Mouse (Mus musculus): ENCODE data around the gene Sfrp4. TPM values are rescaled to one million over a fixed set of nuclear protein-coding genes. Genes with fewer than 3 reads are reported as not detected.
A peak's percentile ranks its signal among the peaks of the same experiment; 100 is the strongest.
"Not testable (repeated sequence)": the region's sequence is repeated elsewhere in the genome, so short reads cannot be mapped to it uniquely, and the experiment has no call there.

Sfrp4 gene
- polyA plus RNA-seq (2015; fragmentation: Nextera tagmentation; extraction: Ambion mirVana) = 5.1 and 5.8 TPM in 2 replicates

GRCm38 (mm10) chr13:19622573-19623227 is at the start of gene Sfrp4:
TSS of gene Sfrp4 (plus strand) at chr13:19623104.
- ATAC-seq (ENCODE audit: low read depth) = peak; percentile 58
- H3K27ac ChIP-seq (replicated peaks) = peak within 1 kb of the TSS; percentile 14; the same call in 1 of the 2 replicates
- 3% methylated on average over 25 of the region's 25 CpGs for WGBS

GRCm38 (mm10) chr13:19574723-19575122 is 48.2 kb upstream of the Sfrp4 start:
- WGBS = 95% methylated on average over 2 of the region's 2 CpGs
- not testable (repeated sequence) for H3K9ac ChIP-seq; H3K9me3 ChIP-seq; ATAC-seq (ENCODE audit: low read depth); H3K4me2 ChIP-seq; H3K27ac ChIP-seq (replicated peaks); H3K4me1 ChIP-seq (replicated peaks); H3K27me3 ChIP-seq; H3K36me3 ChIP-seq; H3K4me3 ChIP-seq

More at GRCm38 (mm10) chr13:19622573-19623227, at the start of gene Sfrp4:
- peaks cover 28% of the 10 kb centered on the region for H3K4me1 ChIP-seq (replicated peaks)
- no peaks in the 10 kb centered on the region for H3K9me3 ChIP-seq
- H3K27me3 ChIP-seq = peaks cover 29% of the 10 kb centered on the region
- H3K36me3 ChIP-seq = no peaks in the 10 kb centered on the region
- H3K4me2 ChIP-seq = peak within 1 kb of the TSS; percentile 87
- peak within 1 kb of the TSS; percentile 52 for H3K4me3 ChIP-seq
- H3K9ac ChIP-seq = peak within 1 kb of the TSS; percentile 74

GRCm38 (mm10) chr13:19575947-19576346 is 47.0 kb upstream of the Sfrp4 start:
- H3K27ac ChIP-seq (replicated peaks) = no peak overlapping the region
- ATAC-seq (ENCODE audit: low read depth) = no peak
- no peak overlapping the region for H3K9ac ChIP-seq
- H3K9me3 ChIP-seq = no peaks in the 10 kb centered on the region
- WGBS = 89% methylated on average over 3 of the region's 3 CpGs
- H3K27me3 ChIP-seq = no peaks in the 10 kb centered on the region
- H3K4me3 ChIP-seq = no peak overlapping the region
- no peaks in the 10 kb centered on the region for H3K4me1 ChIP-seq (replicated peaks)
- no peaks in the 10 kb centered on the region for H3K36me3 ChIP-seq
- H3K4me2 ChIP-seq = no peak overlapping the region

- H3K9ac ChIP-seq = no peak overlapping the region
- no peak overlapping the region for H3K4me3 ChIP-seq
- no peak for ATAC-seq (ENCODE audit: low read depth)
- no peaks in the 10 kb centered on the region for H3K27me3 ChIP-seq
- H3K9me3 ChIP-seq = no peaks in the 10 kb centered on the region
- no peak overlapping the region for H3K27ac ChIP-seq (replicated peaks)
- 0 out of 2 replicates have a peak, but pooled peaks cover 4% of the 10 kb centered on the region for H3K36me3 ChIP-seq
- 88% methylated on average over 3 of the region's 3 CpGs for WGBS
- no peak overlapping the region for H3K4me2 ChIP-seq
- no peaks in the 10 kb centered on the region for H3K4me1 ChIP-seq (replicated peaks)
Observed at GRCm38 (mm10) chr13:19590996-19591759, 31.7 kb upstream of the Sfrp4 start.

- 94% methylated on average over 1 of the region's 1 CpGs for WGBS
- Histone ChIP-seq H3K36me3 (0 out of 2 replicates have a peak, but pooled peaks cover 4% of the 10 kb centered on the region), H3K9me3 (no peaks in the 10 kb centered on the region), H3K27ac (replicated peaks) (no peak overlapping the region), H3K4me3 (no peak overlapping the region), H3K27me3 (no peaks in the 10 kb centered on the region), H3K4me1 (replicated peaks) (no peaks in the 10 kb centered on the region), H3K4me2 (no peak overlapping the region), H3K9ac (no peak overlapping the region)
- no peak for ATAC-seq (ENCODE audit: low read depth)
Observed at GRCm38 (mm10) chr13:19595141-19595540, 27.8 kb upstream of the Sfrp4 start.

GRCm38 (mm10) chr13:19599242-19599641 is 23.7 kb upstream of the Sfrp4 start:
- no peak overlapping the region for H3K9ac ChIP-seq
- H3K4me1 ChIP-seq (replicated peaks) = no peaks in the 10 kb centered on the region
- H3K9me3 ChIP-seq = no peaks in the 10 kb centered on the region
- H3K4me3 ChIP-seq = no peak overlapping the region
- no peaks in the 10 kb centered on the region for H3K27me3 ChIP-seq
- H3K4me2 ChIP-seq = no peak overlapping the region
- H3K36me3 ChIP-seq = no peaks in the 10 kb centered on the region
- 88% methylated on average over 6 of the region's 6 CpGs for WGBS
- no peak overlapping the region for H3K27ac ChIP-seq (replicated peaks)
- ATAC-seq (ENCODE audit: low read depth) = no peak

- Histone ChIP-seq H3K4me2 (no peak overlapping the region), H3K27ac (replicated peaks) (no peak overlapping the region), H3K9me3 (no peaks in the 10 kb centered on the region), H3K4me3 (no peak overlapping the region), H3K4me1 (replicated peaks) (no peaks in the 10 kb centered on the region), H3K9ac (no peak overlapping the region), H3K36me3 (no peaks in the 10 kb centered on the region), H3K27me3 (no peaks in the 10 kb centered on the region)
- 85% methylated on average over 1 of the region's 1 CpGs for WGBS
- no peak for ATAC-seq (ENCODE audit: low read depth)
Observed at GRCm38 (mm10) chr13:19602531-19602930, 20.4 kb upstream of the Sfrp4 start.

GRCm38 (mm10) chr13:19603719-19604118 is 19.2 kb upstream of the Sfrp4 start:
- H3K4me1 ChIP-seq (replicated peaks) = no peaks in the 10 kb centered on the region
- no peak for ATAC-seq (ENCODE audit: low read depth)
- H3K27ac ChIP-seq (replicated peaks) = no peak overlapping the region
- H3K27me3 ChIP-seq = no peaks in the 10 kb centered on the region
- WGBS = 94% methylated on average over 1 of the region's 1 CpGs
- no peak overlapping the region for H3K4me2 ChIP-seq
- no peaks in the 10 kb centered on the region for H3K36me3 ChIP-seq
- no peaks in the 10 kb centered on the region for H3K9me3 ChIP-seq
- H3K9ac ChIP-seq = no peak overlapping the region
- no peak overlapping the region for H3K4me3 ChIP-seq

- Histone ChIP-seq H3K27me3 (no peaks in the 10 kb centered on the region), H3K4me1 (replicated peaks) (no peaks in the 10 kb centered on the region), H3K36me3 (no peaks in the 10 kb centered on the region), H3K9me3 (no peaks in the 10 kb centered on the region), H3K9ac (no peak overlapping the region), H3K27ac (replicated peaks) (no peak overlapping the region), H3K4me3 (no peak overlapping the region), H3K4me2 (no peak overlapping the region)
- ATAC-seq (ENCODE audit: low read depth) = no peak
Observed at GRCm38 (mm10) chr13:19604916-19605315, 18.0 kb upstream of the Sfrp4 start.

- Histone ChIP-seq H3K9me3 (no peaks in the 10 kb centered on the region), H3K4me2 (no peak overlapping the region), H3K4me1 (replicated peaks) (peaks cover 10% of the 10 kb centered on the region), H3K4me3 (no peak overlapping the region), H3K27ac (replicated peaks) (no peak overlapping the region), H3K27me3 (no peaks in the 10 kb centered on the region), H3K36me3 (no peaks in the 10 kb centered on the region), H3K9ac (no peak overlapping the region)
- ATAC-seq (ENCODE audit: low read depth) = no peak
Observed at GRCm38 (mm10) chr13:19608120-19608519, 14.8 kb upstream of the Sfrp4 start.

- no peaks in the 10 kb centered on the region for H3K27me3 ChIP-seq
- H3K27ac ChIP-seq (replicated peaks) = no peak overlapping the region
- no peaks in the 10 kb centered on the region for H3K36me3 ChIP-seq
- no peak overlapping the region for H3K9ac ChIP-seq
- 31% methylated on average over 1 of the region's 1 CpGs for WGBS
- H3K9me3 ChIP-seq = no peaks in the 10 kb centered on the region
- peak; percentile 23; the same call in 1 of the 2 replicates for ATAC-seq (ENCODE audit: low read depth)
- peaks cover 10% of the 10 kb centered on the region for H3K4me1 ChIP-seq (replicated peaks)
- H3K4me2 ChIP-seq = no peak overlapping the region
- H3K4me3 ChIP-seq = no peak overlapping the region
Observed at GRCm38 (mm10) chr13:19612348-19612747, 10.6 kb upstream of the Sfrp4 start.

- Histone ChIP-seq H3K36me3 (no peaks in the 10 kb centered on the region), H3K4me2 (no peak overlapping the region), H3K4me3 (no peak overlapping the region), H3K27ac (replicated peaks) (no peak overlapping the region), H3K9me3 (no peaks in the 10 kb centered on the region), H3K9ac (no peak overlapping the region), H3K27me3 (no peaks in the 10 kb centered on the region), H3K4me1 (replicated peaks) (peaks cover 11% of the 10 kb centered on the region)
- 39% methylated on average over 3 of the region's 3 CpGs for WGBS
- no peak; the same call in 1 of the 2 replicates for ATAC-seq (ENCODE audit: low read depth)
Observed at GRCm38 (mm10) chr13:19612963-19613362, 9.9 kb upstream of the Sfrp4 start.

Data from neural tube, embryonic 13.5 days (tissue).